Mouse (Mus musculus): ENCODE results near the gene Ctsc. TPM values are rescaled to one million over a fixed set of nuclear protein-coding genes. Genes with fewer than 3 reads are reported as not detected.

The Ctsc gene
- polyA plus RNA-seq, 1 experiment: 505 TPM

GRCm38 (mm10) chr7:88320628-88321336 is 42.9 kb downstream of the Ctsc start:
- no peak for TF ChIP-seq CTCF (IDR thresholded peaks at IDR 0.05; ENCODE audit: low read depth, low read length)
- no peak for TF ChIP-seq POLR2A (IDR thresholded peaks at IDR 0.05; ENCODE audit: borderline replicate concordance, low read depth, low read length)
- H3K4me3 ChIP-seq (ENCODE audit: insufficient read depth, low read length): no peak overlapping the region
- peaks cover 19% of the 10 kb centered on the region for H3K4me1 ChIP-seq (ENCODE audit: control insufficient read depth, insufficient read depth, low read length)
- no peak overlapping the region for H3K27ac ChIP-seq (ENCODE audit: insufficient read depth, low read depth, low read length)

GRCm38 (mm10) chr7:88322431-88322830 is 44.5 kb downstream of the Ctsc start:
- no peak overlapping the region for H3K27ac ChIP-seq (ENCODE audit: insufficient read depth, low read depth, low read length)
- peaks cover 20% of the 10 kb centered on the region for H3K4me1 ChIP-seq (ENCODE audit: control insufficient read depth, insufficient read depth, low read length)
- TF ChIP-seq CTCF (IDR thresholded peaks at IDR 0.05; ENCODE audit: low read depth, low read length) (no peak), POLR2A (IDR thresholded peaks at IDR 0.05; ENCODE audit: borderline replicate concordance, low read depth, low read length) (no peak)
- no peak overlapping the region for H3K4me3 ChIP-seq (ENCODE audit: insufficient read depth, low read length)

GRCm38 (mm10) chr7:88327495-88327894 is 49.6 kb downstream of the Ctsc start:
- H3K27ac ChIP-seq (ENCODE audit: insufficient read depth, low read depth, low read length): no peak overlapping the region
- H3K4me3 ChIP-seq (ENCODE audit: insufficient read depth, low read length): no peak overlapping the region
- TF ChIP-seq POLR2A (IDR thresholded peaks at IDR 0.05; ENCODE audit: borderline replicate concordance, low read depth, low read length) (no peak), CTCF (IDR thresholded peaks at IDR 0.05; ENCODE audit: low read depth, low read length) (no peak)
- H3K4me1 ChIP-seq (ENCODE audit: control insufficient read depth, insufficient read depth, low read length): peaks cover 18% of the 10 kb centered on the region

- no peak for TF ChIP-seq CTCF (IDR thresholded peaks at IDR 0.05; ENCODE audit: low read depth, low read length)
- no peak for TF ChIP-seq POLR2A (IDR thresholded peaks at IDR 0.05; ENCODE audit: borderline replicate concordance, low read depth, low read length)
- Histone ChIP-seq H3K4me1 (ENCODE audit: control insufficient read depth, insufficient read depth, low read length) (peaks cover 9% of the 10 kb centered on the region), H3K4me3 (ENCODE audit: insufficient read depth, low read length) (no peak overlapping the region)
Measured at GRCm38 (mm10) chr7:88343828-88344227, 65.9 kb downstream of the Ctsc start.

GRCm38 (mm10) chr7:88346035-88346434 is 68.2 kb downstream of the Ctsc start:
- TF ChIP-seq CTCF (IDR thresholded peaks at IDR 0.05; ENCODE audit: low read depth, low read length): no peak
- TF ChIP-seq POLR2A (IDR thresholded peaks at IDR 0.05; ENCODE audit: borderline replicate concordance, low read depth, low read length): no peak
- H3K4me3 ChIP-seq (ENCODE audit: insufficient read depth, low read length): no peak overlapping the region
- H3K27ac ChIP-seq (ENCODE audit: insufficient read depth, low read depth, low read length): no peak overlapping the region
- H3K4me1 ChIP-seq (ENCODE audit: control insufficient read depth, insufficient read depth, low read length): peaks cover 9% of the 10 kb centered on the region

More at GRCm38 (mm10) chr7:88343828-88344227, 65.9 kb downstream of the Ctsc start:
- no peak overlapping the region for H3K27ac ChIP-seq (ENCODE audit: insufficient read depth, low read depth, low read length)

- Histone ChIP-seq H3K27ac (ENCODE audit: insufficient read depth, low read depth, low read length) (peak overlapping the region; percentile 3; the same call in 1 of the 2 replicates), H3K4me3 (ENCODE audit: insufficient read depth, low read length) (no peak overlapping the region), H3K4me1 (ENCODE audit: control insufficient read depth, insufficient read depth, low read length) (peaks cover 3% of the 10 kb centered on the region)
- TF ChIP-seq CTCF (IDR thresholded peaks at IDR 0.05; ENCODE audit: low read depth, low read length): no peak
- TF ChIP-seq POLR2A (IDR thresholded peaks at IDR 0.05; ENCODE audit: borderline replicate concordance, low read depth, low read length): no peak
Measured at GRCm38 (mm10) chr7:88356871-88357776, 79.2 kb downstream of the Ctsc start.

GRCm38 (mm10) chr7:88358042-88358878 is 80.4 kb downstream of the Ctsc start:
- no peak overlapping the region for H3K4me3 ChIP-seq (ENCODE audit: insufficient read depth, low read length)
- H3K27ac ChIP-seq (ENCODE audit: insufficient read depth, low read depth, low read length): no peak overlapping the region
- no peak for TF ChIP-seq CTCF (IDR thresholded peaks at IDR 0.05; ENCODE audit: low read depth, low read length)
- no peak for TF ChIP-seq POLR2A (IDR thresholded peaks at IDR 0.05; ENCODE audit: borderline replicate concordance, low read depth, low read length)
- H3K4me1 ChIP-seq (ENCODE audit: control insufficient read depth, insufficient read depth, low read length): peaks cover 3% of the 10 kb centered on the region

Other genes with a start within 250 kb of the Ctsc start
- gene Rab38, start 152.2 kb downstream of the Ctsc start, polyA plus RNA-seq (2012; ENCODE audit: insufficient read depth, insufficient read length, missing spikeins): 0.47 TPM in 1 of 2 replicates, not detected in the other

Measured in bone marrow macrophage, adult 2 months (primary cell).